Mouse (Mus musculus) c-Kit-negative CD71-positive TER-119-positive erythroid progenitor cells, embryonic 14.5 days (primary cell): ENCODE results near the gene Ackr4.

Experiments
- DNase-seq: peaks from one replicate; pipeline ENCODE4 v3.0.0-alpha.2; 2013; ENCODE audit warnings: low read depth, low spot score

The Ackr4 gene

DNA sequence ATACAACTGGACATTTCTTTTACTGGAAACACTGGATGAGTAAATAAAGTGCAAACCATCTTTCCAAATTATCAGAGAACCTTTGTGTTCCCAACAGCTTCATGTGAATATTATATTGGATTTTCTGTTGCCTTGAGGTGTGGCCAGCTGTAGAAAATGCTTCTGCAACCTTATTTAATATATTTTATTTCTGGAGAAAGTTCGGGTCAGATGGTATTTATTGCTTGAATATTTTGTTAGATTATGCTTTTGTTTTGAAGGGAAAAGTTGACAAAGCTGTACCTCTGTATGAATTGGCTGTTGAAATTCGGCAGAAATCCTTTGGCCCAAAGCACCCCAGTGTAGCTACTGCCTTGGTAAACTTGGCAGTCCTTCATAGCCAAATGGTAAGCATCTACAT, 86.4 kb downstream of the Ackr4 start, which contains the start of gene Gm28305:
Gm28305 (plus strand) TSS at position 301 of the 400 bp plus-strand sequence.
- DNase-seq, result no peak

DNA sequence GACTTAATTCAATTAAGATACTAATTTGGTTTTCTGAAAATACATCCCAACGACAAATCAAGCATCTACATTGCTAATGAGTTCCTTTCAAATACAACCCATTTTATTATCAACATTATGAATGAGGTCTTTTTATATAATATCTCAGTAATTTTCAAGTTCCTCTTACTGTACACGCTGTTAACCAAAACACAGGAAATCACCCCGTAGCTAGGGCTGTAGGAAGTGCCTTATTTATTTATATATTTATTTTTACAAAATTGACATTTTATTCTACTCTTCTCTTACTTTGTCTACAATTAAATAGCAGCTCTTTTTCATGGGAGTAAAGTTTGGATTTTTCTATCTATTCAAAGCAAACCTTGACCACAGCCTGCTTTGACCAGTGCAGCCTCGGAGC, 87.0 kb downstream of the Ackr4 start:
- no peak for DNase-seq

DNA sequence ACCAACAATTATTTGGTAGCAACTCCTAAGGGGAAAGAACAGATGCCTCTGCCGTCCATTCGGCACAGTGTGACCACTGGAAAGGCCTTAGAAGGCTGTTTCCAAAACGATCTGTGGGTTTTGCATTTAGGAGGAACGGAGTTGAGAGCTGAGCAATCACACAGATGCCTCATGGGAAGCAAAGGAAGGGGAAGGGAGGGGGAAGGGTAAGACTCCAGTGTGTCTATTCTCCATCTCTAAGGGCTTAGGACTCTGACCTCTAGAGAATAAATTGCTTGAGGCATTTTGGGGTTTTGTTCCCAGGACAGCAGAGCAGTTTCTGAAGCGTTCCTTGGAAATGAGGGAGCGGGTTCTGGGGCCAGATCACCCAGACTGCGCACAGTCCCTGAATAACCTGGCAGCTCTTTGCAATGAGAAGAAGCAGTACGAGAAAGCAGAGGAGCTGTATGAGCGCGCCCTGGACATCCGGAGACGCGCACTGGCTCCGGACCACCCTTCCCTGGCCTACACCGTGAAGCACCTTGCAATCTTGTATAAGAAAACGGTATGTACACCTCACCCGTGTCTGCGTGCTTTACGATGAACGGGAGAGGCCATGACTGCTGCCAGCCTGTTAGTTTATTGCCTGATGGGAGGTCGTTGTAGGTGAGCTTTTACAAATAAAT, 87.6 kb downstream of the Ackr4 start:
- no peak for DNase-seq

DNA sequence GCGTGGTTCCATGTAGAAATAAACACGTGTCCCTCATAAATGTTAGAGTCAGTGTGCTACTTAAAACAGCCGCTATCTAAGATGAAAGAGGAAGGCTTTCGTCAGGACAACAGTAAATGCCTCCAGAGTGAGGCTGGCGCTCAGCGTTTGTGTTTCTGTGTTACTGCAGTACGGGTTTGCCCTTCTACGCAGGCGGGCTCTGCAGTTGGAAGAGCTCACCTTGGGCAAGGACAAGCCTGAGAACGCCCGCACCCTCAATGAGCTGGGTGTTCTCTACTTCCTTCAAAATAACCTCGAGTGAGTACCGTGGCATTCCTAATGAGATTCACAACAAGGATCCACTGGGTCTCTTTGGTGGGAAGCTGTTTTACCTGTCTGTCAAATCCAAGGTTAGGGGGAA, 88.5 kb downstream of the Ackr4 start:
- no peak for DNase-seq

DNA sequence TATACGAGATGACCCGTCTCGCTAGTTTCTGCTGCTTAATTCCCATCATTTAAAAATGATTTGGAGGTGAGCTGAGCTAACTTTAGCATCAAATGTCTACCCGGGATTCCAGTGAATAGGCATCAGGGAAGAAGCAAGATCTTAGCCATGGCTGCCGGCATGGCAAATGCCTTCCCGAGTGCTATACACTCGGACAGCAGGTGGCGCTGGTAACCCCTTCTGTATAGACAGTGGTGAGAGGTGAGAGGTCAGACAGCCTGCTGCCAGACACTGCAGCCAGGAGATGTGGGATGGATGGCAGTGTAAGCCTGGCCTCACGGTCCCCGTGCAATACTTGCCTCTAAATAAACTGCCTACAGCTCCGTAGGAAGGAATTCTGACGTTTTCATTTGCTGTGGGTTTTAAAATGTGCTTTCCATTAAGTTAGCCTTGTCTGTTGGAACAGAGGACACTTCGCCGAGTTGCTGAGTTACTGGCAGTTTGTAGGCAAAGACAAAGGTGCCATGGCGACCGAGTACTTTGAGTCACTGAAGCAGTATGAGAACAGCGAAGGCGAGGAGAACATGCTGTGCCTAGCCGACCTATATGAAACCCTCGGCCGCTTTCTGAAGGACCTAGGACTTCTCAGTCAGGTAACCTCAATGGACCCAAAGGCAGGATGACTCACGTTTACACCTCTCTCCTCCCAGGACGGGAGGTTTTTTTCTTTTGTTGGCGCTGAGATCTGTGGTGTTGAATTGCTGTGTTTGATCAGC, 91.3 kb downstream of the Ackr4 start:
- peak; percentile 19 for DNase-seq

DNA sequence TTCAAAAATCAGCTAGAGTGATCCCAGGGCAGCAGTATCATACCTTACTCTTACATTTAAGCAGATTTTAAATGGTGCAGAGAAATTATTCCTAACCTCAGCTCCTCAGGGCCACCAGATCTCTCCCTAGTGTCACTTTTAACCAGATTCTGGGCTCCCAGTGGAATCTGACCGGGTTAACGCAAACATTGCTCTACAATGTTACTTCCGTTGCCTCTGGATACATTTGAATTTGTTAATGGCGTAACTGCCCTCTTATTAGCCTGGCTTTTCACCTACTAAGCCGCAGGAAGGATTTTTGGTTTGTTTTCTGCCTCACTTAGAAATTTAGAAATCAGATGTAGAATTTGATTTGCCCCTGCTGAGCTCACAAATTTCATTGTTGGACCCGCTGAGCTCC, 92.0 kb downstream of the Ackr4 start:
- no peak for DNase-seq

DNA sequence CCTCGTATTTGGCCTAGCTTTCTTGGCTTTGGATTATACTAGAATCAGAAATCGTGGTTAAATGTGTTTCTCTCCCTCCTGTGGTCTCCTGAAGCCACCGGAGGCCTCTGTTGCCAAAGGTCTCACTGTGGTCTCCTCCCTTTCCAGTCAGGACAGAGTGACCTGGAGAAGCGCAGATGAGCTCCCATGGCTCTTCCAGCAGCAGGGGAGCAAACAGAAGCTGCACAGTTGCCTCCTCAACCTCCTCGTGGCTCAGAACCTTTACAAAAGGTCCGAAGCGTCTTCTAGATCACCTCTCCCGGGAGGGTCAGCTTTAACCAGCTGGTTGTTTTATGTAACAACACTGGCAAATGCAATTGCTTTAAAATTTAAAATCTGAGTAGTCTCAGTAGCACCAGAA, 92.5 kb downstream of the Ackr4 start:
- DNase-seq, result no peak
